Mouse (Mus musculus): ENCODE results near the gene Gm1123. TPM values are rescaled to one million over a fixed set of nuclear protein-coding genes. Genes with fewer than 3 reads are reported as not detected.
A peak's percentile ranks its signal among the peaks of the same experiment; 100 is the strongest.

Gene Gm1123
- 0.10 and 0.21 TPM in 2 replicates for polyA plus RNA-seq (2015; fragmentation: Nextera tagmentation; extraction: Ambion mirVana)

DNA sequence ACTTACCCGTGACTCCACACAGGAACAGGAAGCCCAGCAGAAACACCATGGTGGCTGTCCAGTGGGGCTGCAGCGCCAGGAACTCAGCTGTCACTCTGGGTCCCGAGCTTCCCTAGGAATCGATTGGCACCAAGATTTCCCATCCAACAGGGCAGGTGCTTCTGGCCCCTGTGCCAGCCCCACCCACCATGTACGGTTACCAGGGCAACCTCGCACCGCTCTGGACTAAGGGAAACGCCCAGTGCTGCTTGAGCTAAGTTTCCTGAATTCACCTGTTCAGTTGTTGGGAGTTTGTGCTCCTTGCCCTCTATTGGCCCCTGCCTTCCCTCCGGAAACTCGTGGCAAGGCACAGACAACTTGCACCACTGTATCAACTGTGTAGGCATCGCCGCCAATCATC is at the start of gene Gm1123:
Gene Gm1123 (minus strand): TSS at position 141 of the 400 bp plus-strand sequence.
- no peak within 1 kb of the TSS for H3K4me3 ChIP-seq
- H3K4me2 ChIP-seq = no peak within 1 kb of the TSS
- H3K27me3 ChIP-seq = no peaks in the 10 kb centered on the region
- H3K4me1 ChIP-seq (replicated peaks) = no peaks in the 10 kb centered on the region
- no peak within 1 kb of the TSS for H3K27ac ChIP-seq
- H3K9me3 ChIP-seq = no peaks in the 10 kb centered on the region
- WGBS = 86% methylated on average over 12 of the region's 12 CpGs
- ATAC-seq (ENCODE audit: low FRiP score) = no peak
- H3K9ac ChIP-seq = no peak within 1 kb of the TSS
- H3K36me3 ChIP-seq = peaks cover 25% of the 10 kb centered on the region

DNA sequence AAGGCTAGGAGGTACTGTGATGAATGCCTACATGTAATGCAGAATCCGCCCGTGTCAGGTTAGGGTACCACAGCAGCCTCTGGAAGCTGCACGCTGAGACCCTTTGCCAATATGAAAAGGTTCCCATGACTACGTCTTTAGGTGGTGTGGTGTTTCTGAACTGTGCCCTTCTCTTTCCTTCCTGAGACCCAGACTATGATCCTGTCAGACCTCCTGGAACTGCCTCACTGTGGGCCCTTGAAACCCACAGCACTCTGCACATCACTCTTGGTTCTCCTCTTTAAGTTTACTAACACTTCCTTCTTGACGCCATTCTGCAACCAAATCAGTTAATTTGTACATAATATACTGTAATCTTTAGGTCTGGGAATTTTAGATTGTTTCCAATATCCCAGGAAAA is 46.2 kb upstream of the Gm1123 start:
- Histone ChIP-seq H3K27me3 (no peaks in the 10 kb centered on the region), H3K4me1 (replicated peaks) (no peaks in the 10 kb centered on the region), H3K4me3 (no peak overlapping the region), H3K9ac (no peak overlapping the region), H3K27ac (no peak overlapping the region), H3K36me3 (peaks cover 19% of the 10 kb centered on the region; the same call in 1 of the 2 replicates), H3K9me3 (no peaks in the 10 kb centered on the region), H3K4me2 (no peak overlapping the region)
- 93% methylated on average over 5 of the region's 5 CpGs for WGBS
- no peak for ATAC-seq (ENCODE audit: low FRiP score)

DNA sequence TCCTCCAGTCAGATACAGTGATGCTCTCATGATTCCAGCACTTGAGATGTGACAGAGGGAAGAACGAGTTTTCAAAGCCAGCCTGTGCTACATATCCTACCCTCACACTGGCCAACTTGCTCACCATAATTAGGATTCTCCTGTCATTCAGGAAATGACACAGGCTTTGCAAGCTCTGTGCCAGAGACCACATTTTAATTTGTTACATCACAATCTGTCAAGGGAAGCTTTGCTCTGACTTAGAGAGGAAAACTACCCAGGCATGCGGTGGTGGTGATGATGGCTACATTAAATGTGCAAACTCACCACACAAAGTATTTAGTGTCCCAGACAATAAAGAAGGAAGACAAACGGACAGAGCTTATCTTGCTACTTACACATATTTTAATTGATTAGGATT is 45.8 kb upstream of the Gm1123 start:
- no peaks in the 10 kb centered on the region for H3K4me1 ChIP-seq (replicated peaks)
- no peak overlapping the region for H3K27ac ChIP-seq
- WGBS = 92% methylated on average over 3 of the region's 3 CpGs
- H3K36me3 ChIP-seq = peaks cover 19% of the 10 kb centered on the region; the same call in 1 of the 2 replicates
- no peak overlapping the region for H3K9ac ChIP-seq
- no peak for ATAC-seq (ENCODE audit: low FRiP score)
- H3K9me3 ChIP-seq = no peaks in the 10 kb centered on the region
- H3K4me2 ChIP-seq = no peak overlapping the region
- H3K4me3 ChIP-seq = no peak overlapping the region
- no peaks in the 10 kb centered on the region for H3K27me3 ChIP-seq

DNA sequence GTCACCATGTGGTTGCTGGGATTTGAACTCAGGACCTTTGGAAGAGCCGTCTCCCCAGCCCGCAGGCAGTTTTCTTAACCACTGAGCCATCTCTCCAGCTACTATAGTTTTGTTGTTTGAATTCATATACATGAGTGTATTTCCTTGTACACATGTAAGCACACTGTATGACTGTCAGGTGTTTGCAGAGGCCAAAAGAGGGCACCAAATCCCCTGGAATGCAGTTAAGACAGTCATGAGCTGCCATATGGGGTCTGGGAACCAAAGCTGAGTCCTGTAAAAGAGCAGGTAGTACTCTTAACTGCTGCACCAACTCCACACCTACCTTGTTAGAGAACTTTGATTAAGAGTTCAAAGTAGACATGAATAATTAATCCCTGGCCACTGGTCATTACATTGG is 45.1 kb upstream of the Gm1123 start:
- no peaks in the 10 kb centered on the region for H3K27me3 ChIP-seq
- WGBS = 98% methylated on average over 2 of the region's 2 CpGs
- H3K4me1 ChIP-seq (replicated peaks) = no peaks in the 10 kb centered on the region
- no peaks in the 10 kb centered on the region for H3K9me3 ChIP-seq
- peaks cover 19% of the 10 kb centered on the region; the same call in 1 of the 2 replicates for H3K36me3 ChIP-seq
- H3K4me2 ChIP-seq = no peak overlapping the region
- no peak for ATAC-seq (ENCODE audit: low FRiP score)
- no peak overlapping the region for H3K27ac ChIP-seq
- H3K9ac ChIP-seq = no peak overlapping the region
- no peak overlapping the region for H3K4me3 ChIP-seq

DNA sequence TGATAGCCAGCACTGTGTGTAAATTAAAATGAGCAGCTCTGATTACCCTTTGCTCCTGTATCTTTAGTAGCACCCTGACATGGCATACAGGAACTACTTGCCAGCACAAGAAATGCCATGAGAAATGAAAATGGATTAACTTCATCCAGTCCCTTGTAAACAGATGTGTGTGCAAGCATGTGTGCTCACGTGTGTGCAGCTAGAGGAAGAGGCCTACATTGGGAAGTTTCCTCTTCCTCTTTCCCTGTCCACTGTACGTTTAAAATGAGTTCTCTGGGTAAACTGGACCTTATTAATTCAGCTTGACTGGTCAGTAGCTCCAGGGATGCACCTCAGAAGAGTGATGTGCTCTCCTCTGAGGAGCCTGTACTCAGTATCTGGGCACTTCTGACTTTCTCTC is 38.9 kb upstream of the Gm1123 start:
- H3K36me3 ChIP-seq = peaks cover 13% of the 10 kb centered on the region
- no peaks in the 10 kb centered on the region for H3K27me3 ChIP-seq
- H3K4me3 ChIP-seq = no peak overlapping the region
- H3K4me1 ChIP-seq (replicated peaks) = no peaks in the 10 kb centered on the region
- no peak for ATAC-seq (ENCODE audit: low FRiP score)
- no peak overlapping the region for H3K27ac ChIP-seq
- no peak overlapping the region for H3K4me2 ChIP-seq
- H3K9me3 ChIP-seq = no peaks in the 10 kb centered on the region
- 75% methylated on average over 2 of the region's 2 CpGs for WGBS
- H3K9ac ChIP-seq = no peak overlapping the region

DNA sequence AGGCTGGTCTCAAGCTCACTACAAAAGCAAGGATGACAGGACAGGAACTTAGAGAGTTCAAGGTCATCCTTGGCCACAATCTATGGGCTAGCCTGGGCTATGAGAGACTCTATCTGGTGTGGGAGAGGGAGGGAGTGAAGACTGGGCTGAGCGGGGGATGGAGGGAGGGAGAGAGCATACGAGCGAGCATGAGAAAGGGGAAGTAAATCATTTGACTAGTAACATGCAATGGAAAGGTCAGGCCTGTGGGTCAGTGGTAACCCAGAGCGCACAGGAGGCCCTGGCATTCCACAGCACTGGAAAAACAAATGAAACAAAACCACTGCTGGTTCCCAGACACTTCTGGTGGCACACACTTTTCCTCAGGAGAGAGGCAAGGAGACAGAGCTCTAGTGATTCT is 37.0 kb upstream of the Gm1123 start:
- ATAC-seq (ENCODE audit: low FRiP score) = no peak
- peaks cover 13% of the 10 kb centered on the region for H3K36me3 ChIP-seq
- no peak overlapping the region for H3K4me2 ChIP-seq
- no peak overlapping the region for H3K9ac ChIP-seq
- 59% methylated on average over 4 of the region's 4 CpGs for WGBS
- H3K4me3 ChIP-seq = no peak overlapping the region
- H3K27ac ChIP-seq = no peak overlapping the region
- H3K4me1 ChIP-seq (replicated peaks) = no peaks in the 10 kb centered on the region
- no peaks in the 10 kb centered on the region for H3K9me3 ChIP-seq
- no peaks in the 10 kb centered on the region for H3K27me3 ChIP-seq

DNA sequence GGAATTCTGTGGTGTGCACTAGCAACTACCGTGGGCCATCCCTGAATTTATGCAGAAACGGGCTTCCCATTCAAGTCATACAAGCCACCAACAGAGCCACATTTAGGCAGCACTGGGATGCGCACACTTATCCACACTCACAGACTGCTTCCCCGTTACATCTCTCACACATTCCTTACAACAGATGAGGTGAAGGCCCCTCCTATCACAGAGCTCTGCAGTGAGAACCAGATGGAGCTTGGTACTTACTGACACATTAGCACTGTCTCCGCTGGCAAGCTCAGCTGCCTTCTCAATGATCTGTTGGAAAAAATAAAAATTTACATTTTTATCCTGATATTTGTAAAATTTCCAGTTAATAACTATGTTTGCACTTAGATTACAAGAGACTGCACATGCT is 29.8 kb upstream of the Gm1123 start:
- no peak overlapping the region for H3K4me3 ChIP-seq
- H3K27me3 ChIP-seq = no peaks in the 10 kb centered on the region
- H3K4me1 ChIP-seq (replicated peaks) = no peaks in the 10 kb centered on the region
- ATAC-seq (ENCODE audit: low FRiP score) = no peak
- H3K4me2 ChIP-seq = no peak overlapping the region
- peaks cover 32% of the 10 kb centered on the region for H3K36me3 ChIP-seq
- H3K9me3 ChIP-seq = no peaks in the 10 kb centered on the region
- whole genome bisulfite sequencing = 88% methylated on average over 5 of the region's 5 CpGs
- no peak overlapping the region for H3K27ac ChIP-seq
- H3K9ac ChIP-seq = no peak overlapping the region

DNA sequence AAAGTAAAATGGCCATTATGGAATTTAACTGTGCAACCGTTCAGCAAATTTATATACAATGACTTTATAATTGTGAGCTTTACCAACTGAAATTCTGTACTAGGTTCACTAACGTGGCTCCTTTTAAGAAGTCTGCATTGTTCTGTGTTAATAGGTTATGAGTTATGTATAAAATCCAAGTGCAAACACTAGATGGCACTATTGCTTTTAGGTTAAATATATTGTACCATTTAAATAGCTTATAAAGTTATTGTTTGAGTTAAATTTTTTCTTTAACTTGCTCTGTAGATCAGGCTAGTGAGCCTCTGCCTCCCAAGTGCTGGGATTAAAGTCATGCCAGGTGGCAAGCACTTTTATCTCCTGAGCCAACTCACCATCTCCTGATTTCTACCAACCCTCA is 28.7 kb upstream of the Gm1123 start:
- Histone ChIP-seq H3K4me1 (replicated peaks) (no peaks in the 10 kb centered on the region), H3K4me3 (no peak overlapping the region), H3K9ac (no peak overlapping the region), H3K9me3 (no peaks in the 10 kb centered on the region), H3K27ac (no peak overlapping the region), H3K4me2 (no peak overlapping the region), H3K36me3 (peaks cover 27% of the 10 kb centered on the region), H3K27me3 (no peaks in the 10 kb centered on the region)
- ATAC-seq (ENCODE audit: low FRiP score) = no peak
- WGBS = 49% methylated on average over 2 of the region's 2 CpGs

DNA sequence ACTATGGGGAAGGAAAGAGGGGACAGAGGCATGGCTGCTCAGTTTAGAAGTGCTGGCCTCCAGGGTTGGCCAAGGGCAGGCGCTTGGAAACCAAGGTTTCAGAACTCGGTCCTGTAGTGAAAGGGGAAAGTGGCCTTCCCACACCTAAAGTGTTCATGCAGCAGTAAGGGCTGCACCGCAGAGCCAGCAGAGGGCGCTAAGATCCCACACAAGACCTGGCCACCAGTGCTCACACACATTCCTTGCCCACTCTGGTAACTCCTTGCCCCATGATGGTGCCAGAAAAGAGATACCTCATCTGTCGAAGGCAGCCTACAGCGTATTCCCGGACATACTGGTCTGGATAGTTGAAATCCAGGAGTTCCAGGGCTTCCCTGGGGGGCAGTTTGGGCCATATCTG is 27.0 kb upstream of the Gm1123 start:
- no peaks in the 10 kb centered on the region for H3K9me3 ChIP-seq
- no peak overlapping the region for H3K27ac ChIP-seq
- H3K27me3 ChIP-seq = no peaks in the 10 kb centered on the region
- peak; percentile 84 for ATAC-seq (ENCODE audit: low FRiP score)
- peaks cover 30% of the 10 kb centered on the region for H3K36me3 ChIP-seq
- no peak overlapping the region for H3K4me2 ChIP-seq
- WGBS = 48% methylated on average over 7 of the region's 7 CpGs
- H3K9ac ChIP-seq = no peak overlapping the region
- no peak overlapping the region for H3K4me3 ChIP-seq
- no peaks in the 10 kb centered on the region for H3K4me1 ChIP-seq (replicated peaks)

DNA sequence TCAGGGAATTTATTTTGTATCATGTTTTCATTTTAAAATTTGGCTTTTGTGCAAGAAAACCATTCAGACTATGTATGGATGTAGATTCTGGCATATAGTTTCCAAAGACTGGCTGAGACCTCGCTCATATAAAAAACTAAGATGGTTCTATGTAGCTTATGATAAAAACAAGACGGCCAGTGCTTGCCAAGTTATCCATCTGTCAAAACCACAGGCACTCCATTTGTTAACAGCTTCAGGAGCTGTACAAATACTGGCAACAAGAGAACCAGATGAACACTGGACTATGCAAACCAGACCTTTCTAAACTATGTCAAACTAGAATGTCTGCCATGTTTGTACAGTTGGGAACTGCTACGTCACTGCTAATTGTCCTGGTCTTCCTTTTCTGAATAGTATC is 22.2 kb upstream of the Gm1123 start:
- no peak for ATAC-seq (ENCODE audit: low FRiP score)
- no peak overlapping the region for H3K9ac ChIP-seq
- H3K36me3 ChIP-seq = peaks cover 37% of the 10 kb centered on the region
- WGBS = 84% methylated on average over 3 of the region's 3 CpGs
- H3K4me2 ChIP-seq = no peak overlapping the region
- H3K27ac ChIP-seq = no peak overlapping the region
- no peaks in the 10 kb centered on the region for H3K9me3 ChIP-seq
- no peaks in the 10 kb centered on the region for H3K4me1 ChIP-seq (replicated peaks)
- no peak overlapping the region for H3K4me3 ChIP-seq
- H3K27me3 ChIP-seq = no peaks in the 10 kb centered on the region

DNA sequence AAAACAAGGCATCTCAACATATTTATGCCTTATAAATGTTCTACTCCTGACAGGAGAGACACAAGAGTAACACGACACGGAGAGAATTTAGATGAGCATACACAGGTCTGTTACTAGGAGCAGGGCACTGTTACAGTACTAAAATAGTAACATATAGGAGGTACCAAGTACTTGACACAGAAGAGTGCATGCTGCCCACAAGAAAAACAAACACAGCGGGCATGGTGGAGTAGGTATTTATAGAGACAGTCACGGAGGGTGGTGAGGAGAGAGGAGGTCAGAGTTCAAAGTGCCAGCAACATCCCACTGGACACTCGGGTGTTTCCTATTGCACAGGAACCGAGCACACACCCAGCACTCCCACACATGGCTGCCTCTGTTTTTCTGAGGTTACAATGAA is 14.2 kb upstream of the Gm1123 start:
- no peak overlapping the region for H3K4me2 ChIP-seq
- no peaks in the 10 kb centered on the region for H3K9me3 ChIP-seq
- no peak overlapping the region for H3K9ac ChIP-seq
- no peak for ATAC-seq (ENCODE audit: low FRiP score)
- peaks cover 49% of the 10 kb centered on the region for H3K36me3 ChIP-seq
- H3K4me1 ChIP-seq (replicated peaks) = 0 out of 2 replicates have a peak, but pooled peaks cover 3% of the 10 kb centered on the region
- H3K4me3 ChIP-seq = no peak overlapping the region
- no peaks in the 10 kb centered on the region for H3K27me3 ChIP-seq
- 75% methylated on average over 6 of the region's 6 CpGs for WGBS
- H3K27ac ChIP-seq = no peak overlapping the region

DNA sequence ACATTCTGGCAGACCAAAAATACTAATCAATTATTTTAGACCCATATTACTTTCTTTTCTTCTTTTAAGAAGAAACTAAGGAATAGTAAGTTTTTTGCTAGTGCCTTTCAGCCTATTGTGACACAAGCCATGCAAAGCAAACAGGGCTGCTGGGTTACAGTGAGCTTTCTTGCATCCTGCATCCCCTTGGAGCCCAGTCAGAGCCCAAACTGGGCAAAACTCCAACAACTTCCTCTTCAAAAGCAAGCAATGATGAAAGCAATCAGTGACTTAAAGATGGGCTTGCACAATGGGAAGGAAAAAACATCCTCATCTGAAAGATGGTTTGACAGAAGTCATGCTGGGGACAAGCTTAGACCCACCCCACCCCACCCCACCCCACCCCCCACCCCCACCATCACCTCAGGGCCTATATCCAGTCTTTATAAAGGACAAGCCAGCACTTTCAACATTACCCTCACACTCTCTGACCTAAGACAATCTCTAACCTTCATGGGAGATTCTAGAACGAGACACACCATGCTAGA is 13.3 kb upstream of the Gm1123 start:
- no peaks in the 10 kb centered on the region for H3K27me3 ChIP-seq
- no peak for ATAC-seq (ENCODE audit: low FRiP score)
- 62% methylated on average over 1 of the region's 1 CpGs for WGBS

DNA sequence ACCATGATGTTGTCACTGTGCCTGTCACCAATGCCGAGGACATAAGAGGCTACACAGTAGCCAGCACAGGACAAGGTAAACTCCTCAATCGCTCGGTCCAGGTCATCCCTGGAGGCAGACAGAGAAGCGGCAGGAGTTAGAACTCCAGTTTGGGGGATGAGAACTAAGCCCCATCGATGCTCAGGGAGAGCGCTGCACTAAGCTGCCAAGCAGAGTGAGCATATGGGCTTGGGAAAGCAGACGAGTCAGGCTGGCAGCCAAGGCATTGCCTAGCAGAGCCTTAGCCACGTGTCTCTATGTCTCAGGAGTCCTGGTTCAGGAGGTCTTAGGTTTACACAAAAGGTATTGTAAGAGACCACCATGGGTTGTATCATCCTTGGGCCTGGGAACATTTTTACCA is 9.2 kb upstream of the Gm1123 start:
- H3K36me3 ChIP-seq = peaks cover 51% of the 10 kb centered on the region
- H3K27me3 ChIP-seq = no peaks in the 10 kb centered on the region
- WGBS = 85% methylated on average over 8 of the region's 8 CpGs
- no peak overlapping the region for H3K4me3 ChIP-seq
- no peaks in the 10 kb centered on the region for H3K9me3 ChIP-seq
- ATAC-seq (ENCODE audit: low FRiP score) = no peak
- H3K4me1 ChIP-seq (replicated peaks) = 0 out of 2 replicates have a peak, but pooled peaks cover 3% of the 10 kb centered on the region
- no peak overlapping the region for H3K9ac ChIP-seq
- H3K4me2 ChIP-seq = no peak overlapping the region
- H3K27ac ChIP-seq = no peak overlapping the region

More for the DNA sequence above, 13.3 kb upstream of the Gm1123 start:
- Histone ChIP-seq H3K9ac (no peak overlapping the region), H3K36me3 (peaks cover 49% of the 10 kb centered on the region), H3K4me3 (no peak overlapping the region), H3K9me3 (no peaks in the 10 kb centered on the region), H3K4me2 (no peak overlapping the region), H3K4me1 (replicated peaks) (0 out of 2 replicates have a peak, but pooled peaks cover 3% of the 10 kb centered on the region), H3K27ac (no peak overlapping the region; the same call in 1 of the 2 replicates)

Measured in hindbrain, embryonic 13.5 days (tissue).